Mouse (Mus musculus): ENCODE measurements around the gene Atp6v0b.

GRCm38 (mm10) chr4:117889471-117889870 lies 2.3 kb upstream of the Atp6v0b start:
- TF ChIP-seq EP300 (optimal IDR thresholded peaks at IDR 0.05) (no peak), CTCF (IDR thresholded peaks at IDR 0.05; ENCODE audit: low read depth) (no peak)
